Mouse (Mus musculus) heart, postnatal 0 days (tissue): ENCODE measurements around the gene Sdf4.

ENCODE experiments used
- CTCF ChIP-seq: IDR thresholded peaks from 2 replicates; pipeline ENCODE4 v1.5.1; 2016; ENCODE audit warnings: antibody characterized with exemption, control low read depth, low read depth
- EP300 ChIP-seq: IDR thresholded peaks from 2 replicates; pipeline ENCODE4 v1.6.1; 2016; ENCODE audit warnings: antibody characterized with exemption, low read depth

- TF ChIP-seq CTCF (no peak), EP300 (no peak)
These were observed 803 bp upstream of the Sdf4 start for GRCm38 (mm10) chr4:155991908-155992230.
